Mouse (Mus musculus): ENCODE data around the gene Rbm20. TPM values are rescaled to one million over a fixed set of nuclear protein-coding genes. Genes with fewer than 3 reads are reported as not detected.
A peak's percentile ranks its signal among the peaks of the same experiment; 100 is the strongest.

Rbm20 gene
- total and polyA plus RNA-seq, 3 experiments = 0.36 to 2.6 (median 2.3) TPM

- Histone ChIP-seq H3K36me3 (replicated peaks) (peaks cover 6% of the 10 kb centered on the region), H3K27me3 (ENCODE audit: insufficient read depth, low read length) (peaks cover 10% of the 10 kb centered on the region; the same call in 1 of the 2 replicates), H3K4me3 (ENCODE audit: low read depth, low read length) (no peak overlapping the region; the same call in 1 of the 2 replicates), H3K4me1 (ENCODE audit: insufficient read depth, low read depth, low read length) (peaks cover 87% of the 10 kb centered on the region), H3K9me3 (replicated peaks) (no peaks in the 10 kb centered on the region)
- TF ChIP-seq TAL1 (conservative IDR thresholded peaks at IDR 0.05; ENCODE audit: low read depth, low read length) (no peak), GATA2 (IDR thresholded peaks at IDR 0.05; ENCODE audit: borderline replicate concordance, low read depth, low read length) (no peak), GATA1 (IDR thresholded peaks at IDR 0.05; ENCODE audit: borderline replicate concordance, low read length) (no peak)
- no peak for DNase-seq (ENCODE audit: low spot score)
- no peak for ATAC-seq (ENCODE audit: extremely low read depth, insufficient number of reproducible peaks, low FRiP score, poor library complexity, severe bottlenecking)
These were observed 133.5 kb downstream of the Rbm20 start for GRCm38 (mm10) chr19:53810584-53810983.

GRCm38 (mm10) chr19:53813576-53813975, 136.5 kb downstream of the Rbm20 start:
- H3K4me1 ChIP-seq (ENCODE audit: insufficient read depth, low read depth, low read length) = peaks cover 91% of the 10 kb centered on the region
- no peaks in the 10 kb centered on the region for H3K9me3 ChIP-seq (replicated peaks)
- H3K36me3 ChIP-seq (replicated peaks) = peaks cover 6% of the 10 kb centered on the region
- TF ChIP-seq CTCF (IDR thresholded peaks at IDR 0.05; ENCODE audit: low read depth, low read length) (no peak), GATA2 (IDR thresholded peaks at IDR 0.05; ENCODE audit: borderline replicate concordance, low read depth, low read length) (no peak), TAL1 (conservative IDR thresholded peaks at IDR 0.05; ENCODE audit: low read depth, low read length) (no peak), POLR2AphosphoS5 (IDR thresholded peaks at IDR 0.05; ENCODE audit: insufficient replicate concordance, low read depth, low read length) (no peak), GATA1 (IDR thresholded peaks at IDR 0.05; ENCODE audit: borderline replicate concordance, low read length) (no peak)
- no peak overlapping the region for H3K4me3 ChIP-seq (ENCODE audit: low read depth, low read length)
- no peak for DNase-seq (ENCODE audit: low spot score)
- peaks cover 10% of the 10 kb centered on the region; the same call in 1 of the 2 replicates for H3K27me3 ChIP-seq (ENCODE audit: insufficient read depth, low read length)
- no peak for ATAC-seq (ENCODE audit: extremely low read depth, insufficient number of reproducible peaks, low FRiP score, poor library complexity, severe bottlenecking)

GRCm38 (mm10) chr19:53815714-53816113, 138.6 kb downstream of the Rbm20 start:
- DNase-seq (ENCODE audit: low spot score) (no peak), ATAC-seq (ENCODE audit: extremely low read depth, insufficient number of reproducible peaks, low FRiP score, poor library complexity, severe bottlenecking) (no peak)
- H3K4me3 ChIP-seq (ENCODE audit: low read depth, low read length) = peak overlapping the region; percentile 7; the same call in 1 of the 2 replicates
- H3K9me3 ChIP-seq (replicated peaks) = no peaks in the 10 kb centered on the region
- H3K27me3 ChIP-seq (ENCODE audit: insufficient read depth, low read length) = peaks cover 10% of the 10 kb centered on the region; the same call in 1 of the 2 replicates
- peaks cover 91% of the 10 kb centered on the region for H3K4me1 ChIP-seq (ENCODE audit: insufficient read depth, low read depth, low read length)
- TF ChIP-seq CTCF (IDR thresholded peaks at IDR 0.05; ENCODE audit: low read depth, low read length) (no peak), POLR2AphosphoS5 (IDR thresholded peaks at IDR 0.05; ENCODE audit: insufficient replicate concordance, low read depth, low read length) (no peak), TAL1 (conservative IDR thresholded peaks at IDR 0.05; ENCODE audit: low read depth, low read length) (no peak), GATA2 (IDR thresholded peaks at IDR 0.05; ENCODE audit: borderline replicate concordance, low read depth, low read length) (no peak), GATA1 (IDR thresholded peaks at IDR 0.05; ENCODE audit: borderline replicate concordance, low read length) (no peak)
- peaks cover 6% of the 10 kb centered on the region for H3K36me3 ChIP-seq (replicated peaks)

- TF ChIP-seq GATA1 (IDR thresholded peaks at IDR 0.05; ENCODE audit: borderline replicate concordance, low read length) (no peak), GATA2 (IDR thresholded peaks at IDR 0.05; ENCODE audit: borderline replicate concordance, low read depth, low read length) (no peak), POLR2AphosphoS5 (IDR thresholded peaks at IDR 0.05; ENCODE audit: insufficient replicate concordance, low read depth, low read length) (no peak), TAL1 (conservative IDR thresholded peaks at IDR 0.05; ENCODE audit: low read depth, low read length) (no peak), CTCF (IDR thresholded peaks at IDR 0.05; ENCODE audit: low read depth, low read length) (no peak)
- no peak for ATAC-seq (ENCODE audit: extremely low read depth, insufficient number of reproducible peaks, low FRiP score, poor library complexity, severe bottlenecking)
- peaks cover 91% of the 10 kb centered on the region for H3K4me1 ChIP-seq (ENCODE audit: insufficient read depth, low read depth, low read length)
- DNase-seq (ENCODE audit: low spot score) = no peak
- H3K36me3 ChIP-seq (replicated peaks) = peaks cover 6% of the 10 kb centered on the region
- H3K27me3 ChIP-seq (ENCODE audit: insufficient read depth, low read length) = peaks cover 10% of the 10 kb centered on the region; the same call in 1 of the 2 replicates
- no peaks in the 10 kb centered on the region for H3K9me3 ChIP-seq (replicated peaks)
- H3K4me3 ChIP-seq (ENCODE audit: low read depth, low read length) = no peak overlapping the region
These were observed 139.1 kb downstream of the Rbm20 start for GRCm38 (mm10) chr19:53816242-53816641.

- peaks cover 91% of the 10 kb centered on the region for H3K4me1 ChIP-seq (ENCODE audit: insufficient read depth, low read depth, low read length)
- H3K4me3 ChIP-seq (ENCODE audit: low read depth, low read length) = no peak overlapping the region; the same call in 1 of the 2 replicates
- H3K36me3 ChIP-seq (replicated peaks) = no peaks in the 10 kb centered on the region
- DNase-seq (ENCODE audit: low spot score) (peak; percentile 70), ATAC-seq (ENCODE audit: extremely low read depth, insufficient number of reproducible peaks, low FRiP score, poor library complexity, severe bottlenecking) (peak; percentile 92)
- H3K9me3 ChIP-seq (replicated peaks) = no peaks in the 10 kb centered on the region
- no peaks in the 10 kb centered on the region for H3K27me3 ChIP-seq (ENCODE audit: insufficient read depth, low read length)
- TF ChIP-seq TAL1 (conservative IDR thresholded peaks at IDR 0.05; ENCODE audit: low read depth, low read length) (peak; percentile 83), GATA1 (IDR thresholded peaks at IDR 0.05; ENCODE audit: borderline replicate concordance, low read length) (no peak), POLR2AphosphoS5 (IDR thresholded peaks at IDR 0.05; ENCODE audit: insufficient replicate concordance, low read depth, low read length) (no peak), GATA2 (IDR thresholded peaks at IDR 0.05; ENCODE audit: borderline replicate concordance, low read depth, low read length) (0 out of 2 replicates have a peak, but pooled peaks have one; percentile 42), CTCF (IDR thresholded peaks at IDR 0.05; ENCODE audit: low read depth, low read length) (no peak)
These were observed 142.2 kb downstream of the Rbm20 start for GRCm38 (mm10) chr19:53819299-53819698.

GRCm38 (mm10) chr19:53821241-53822120, 144.4 kb downstream of the Rbm20 start:
- Histone ChIP-seq H3K4me1 (ENCODE audit: insufficient read depth, low read depth, low read length) (peaks cover 74% of the 10 kb centered on the region), H3K9me3 (replicated peaks) (no peaks in the 10 kb centered on the region), H3K36me3 (replicated peaks) (no peaks in the 10 kb centered on the region), H3K4me3 (ENCODE audit: low read depth, low read length) (no peak overlapping the region; the same call in 1 of the 2 replicates), H3K27me3 (ENCODE audit: insufficient read depth, low read length) (no peaks in the 10 kb centered on the region)
- TF ChIP-seq TAL1 (conservative IDR thresholded peaks at IDR 0.05; ENCODE audit: low read depth, low read length) = no peak
- TF ChIP-seq GATA2 (IDR thresholded peaks at IDR 0.05; ENCODE audit: borderline replicate concordance, low read depth, low read length) = no peak
- TF ChIP-seq GATA1 (IDR thresholded peaks at IDR 0.05; ENCODE audit: borderline replicate concordance, low read length) = no peak
- TF ChIP-seq POLR2AphosphoS5 (IDR thresholded peaks at IDR 0.05; ENCODE audit: insufficient replicate concordance, low read depth, low read length) = no peak
- no peak for TF ChIP-seq CTCF (IDR thresholded peaks at IDR 0.05; ENCODE audit: low read depth, low read length)
- ATAC-seq (ENCODE audit: extremely low read depth, insufficient number of reproducible peaks, low FRiP score, poor library complexity, severe bottlenecking) (no peak), DNase-seq (ENCODE audit: low spot score) (no peak)

All from G1E (cell line).